Mouse (Mus musculus) lung, adult 2 months (tissue): ENCODE results near the gene Rlim.

Experiments
- CTCF ChIP-seq: fragments of 200-500 bp; IDR thresholded peaks from 2 replicates; pipeline ENCODE4 v1.5.1; 2011; ENCODE audit warnings: mild to moderate bottlenecking, low read length, control low read depth; ENCODE audit not compliant: insufficient read depth
- POLR2A ChIP-seq: fragments of 200-500 bp; IDR thresholded peaks from 2 replicates; pipeline ENCODE4 v1.6.1; 2011; ENCODE audit warnings: low read depth, mild to moderate bottlenecking, control low read depth, low read length, borderline replicate concordance; ENCODE audit errors: extremely low read depth

- TF ChIP-seq CTCF = no peak
- no peak for TF ChIP-seq POLR2A
Observed at GRCm38 (mm10) chrX:103939701-103940100, 41.4 kb downstream of the Rlim start.
